Mouse (Mus musculus) cerebellum, adult 11 months (tissue): ENCODE data around the gene Zfand2b.

ENCODE experiments used
- DNase-seq: peaks from one replicate; pipeline ENCODE4 v3.0.0; 2022

The Zfand2b gene

GRCm38 (mm10) chr1:75168093-75168471 lies 364 bp upstream of the Zfand2b start:
- DNase-seq: no peak

- peak; percentile 54 for DNase-seq
These were observed 11.1 kb downstream of the Zfand2b start for GRCm38 (mm10) chr1:75179334-75180104.

- DNase-seq: peak; percentile 79
These were observed 11.7 kb downstream of the Zfand2b start, which contains the start of gene Abcb6 for GRCm38 (mm10) chr1:75180105-75180590. TSS of gene Abcb6 (minus strand) at chr1:75180392.

GRCm38 (mm10) chr1:75180741-75181140 lies 12.3 kb downstream of the Zfand2b start:
- no peak for DNase-seq

GRCm38 (mm10) chr1:75181377-75181870 lies 13.0 kb downstream of the Zfand2b start:
- DNase-seq: no peak

GRCm38 (mm10) chr1:75182160-75182559 lies 13.7 kb downstream of the Zfand2b start:
- no peak for DNase-seq

GRCm38 (mm10) chr1:75185495-75185894 lies 17.0 kb downstream of the Zfand2b start:
- DNase-seq: no peak

- DNase-seq: no peak
These were observed 18.7 kb downstream of the Zfand2b start for GRCm38 (mm10) chr1:75187126-75187525.

- DNase-seq: no peak
These were observed 19.6 kb downstream of the Zfand2b start for GRCm38 (mm10) chr1:75187914-75188483.

GRCm38 (mm10) chr1:75190577-75190976 lies 22.1 kb downstream of the Zfand2b start:
- DNase-seq: no peak

GRCm38 (mm10) chr1:75191258-75191621 lies 22.8 kb downstream of the Zfand2b start:
- no peak for DNase-seq

GRCm38 (mm10) chr1:75191622-75192402 lies 23.4 kb downstream of the Zfand2b start, which contains the start of the genes Ankzf1 and Atg9a:
TSS of gene Ankzf1 (plus strand) at chr1:75192151.
TSS of gene Atg9a (minus strand) at chr1:75192196.
- peak; percentile 94 for DNase-seq

GRCm38 (mm10) chr1:75192452-75192851 lies 24.0 kb downstream of the Zfand2b start:
- no peak for DNase-seq

GRCm38 (mm10) chr1:75201236-75201635 lies 32.8 kb downstream of the Zfand2b start:
- DNase-seq: no peak

GRCm38 (mm10) chr1:75208967-75209678 lies 40.7 kb downstream of the Zfand2b start:
- DNase-seq: no peak

- peak; percentile 91 for DNase-seq
These were observed 42.0 kb downstream of the Zfand2b start, which contains the start of the genes Glb1l and Stk16 for GRCm38 (mm10) chr1:75210136-75211087. TSS of gene Glb1l (minus strand) at chr1:75210813. TSS of gene Stk16 (plus strand) at chr1:75210838.

- DNase-seq: no peak
These were observed 42.8 kb downstream of the Zfand2b start for GRCm38 (mm10) chr1:75211141-75211708.

GRCm38 (mm10) chr1:75212542-75212941 lies 44.1 kb downstream of the Zfand2b start:
- no peak for DNase-seq

- no peak for DNase-seq
These were observed 44.6 kb downstream of the Zfand2b start for GRCm38 (mm10) chr1:75213096-75213495.

GRCm38 (mm10) chr1:75214442-75214841 lies 46.0 kb downstream of the Zfand2b start:
- DNase-seq: no peak

GRCm38 (mm10) chr1:75214886-75215285 lies 46.4 kb downstream of the Zfand2b start:
- no peak for DNase-seq
